Mouse (Mus musculus): ENCODE measurements around the gene Bpgm.

Bpgm gene

GRCm38 (mm10) chr6:34486071-34486626 is 10.1 kb downstream of the Bpgm start:
- no peak for DNase-seq (ENCODE audit: low spot score)

GRCm38 (mm10) chr6:34493327-34494095 is 17.5 kb downstream of the Bpgm start:
- DNase-seq (ENCODE audit: low spot score) = no peak

- DNase-seq (ENCODE audit: low spot score) = no peak
Measured at GRCm38 (mm10) chr6:34495140-34495551, 19.1 kb downstream of the Bpgm start.

DNA sequence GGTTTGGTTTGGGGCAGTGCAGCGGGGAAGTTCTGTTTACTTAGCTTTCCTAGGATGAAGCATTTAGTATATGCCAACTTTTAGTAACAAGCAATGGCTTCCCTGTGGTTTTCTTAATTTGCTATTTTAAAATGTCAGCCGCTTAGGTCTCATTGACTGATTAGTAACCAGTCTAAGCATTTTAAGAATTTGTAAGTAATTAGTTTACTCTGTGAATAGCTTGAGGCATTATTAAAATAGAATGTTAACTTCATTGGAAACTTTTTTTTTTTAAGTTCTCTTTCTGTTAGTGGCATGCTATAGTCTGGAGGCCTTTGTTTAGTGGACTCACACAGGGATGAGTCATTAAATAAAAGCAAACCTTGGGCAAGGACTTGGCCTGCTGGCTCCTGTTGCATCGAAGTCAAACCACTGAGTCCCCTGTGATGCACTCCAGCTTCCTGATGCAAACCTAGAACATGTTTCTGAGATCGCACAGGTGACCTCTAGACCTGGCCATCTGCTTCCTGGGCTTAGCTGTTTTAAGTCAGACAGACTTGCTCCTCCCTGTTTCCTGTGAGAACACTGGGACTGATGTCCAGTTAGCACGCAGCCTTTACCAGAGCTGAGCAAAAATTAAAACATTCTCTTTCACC is 22.1 kb downstream of the Bpgm start:
- DNase-seq (ENCODE audit: low spot score) = no peak

DNA sequence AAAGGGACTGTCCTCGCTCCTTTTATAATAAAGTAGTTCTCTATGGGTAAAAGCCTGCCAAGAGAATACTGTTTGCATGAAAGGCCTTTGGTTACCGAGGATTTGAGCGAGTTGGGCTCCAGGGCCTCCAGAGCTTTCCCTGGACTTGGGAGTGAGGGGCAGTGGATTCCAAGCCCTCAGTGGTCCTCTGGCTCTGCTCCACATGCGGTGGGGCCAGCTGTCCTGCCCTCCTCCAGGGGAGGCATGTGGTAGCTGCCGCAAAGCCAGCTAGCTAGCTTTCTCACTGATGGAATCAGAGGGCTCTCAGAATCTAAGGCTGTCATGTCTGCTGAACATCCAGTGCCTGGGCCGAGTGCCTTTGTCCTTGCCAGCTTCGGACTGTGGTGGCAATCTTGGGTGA is 26.3 kb downstream of the Bpgm start:
- no peak for DNase-seq (ENCODE audit: low spot score)

DNA sequence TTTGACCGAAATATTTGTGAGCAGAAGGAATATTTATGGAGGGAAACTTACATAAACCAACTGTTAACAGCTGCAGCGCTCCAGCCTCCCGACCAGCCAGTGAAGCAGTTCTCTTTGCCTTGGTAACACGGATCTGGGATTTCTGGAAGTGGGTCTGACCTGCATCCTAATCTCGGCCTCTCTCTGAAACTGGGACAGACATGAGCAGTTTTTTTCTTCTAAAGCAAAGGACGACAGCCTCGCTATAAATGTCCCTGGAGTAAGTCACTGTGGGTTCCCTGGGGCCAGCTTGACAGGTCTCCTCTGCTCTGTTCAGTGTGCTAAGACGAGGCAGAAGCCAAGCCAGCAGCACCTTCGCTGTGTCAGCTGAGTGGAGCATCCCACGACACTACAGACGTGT is 29.9 kb downstream of the Bpgm start:
- no peak for DNase-seq (ENCODE audit: low spot score)

- DNase-seq (ENCODE audit: low spot score) = no peak
Measured at GRCm38 (mm10) chr6:34507581-34507980, 31.6 kb downstream of the Bpgm start.

- no peak for DNase-seq (ENCODE audit: low spot score)
Measured at GRCm38 (mm10) chr6:34508016-34508415, 32.0 kb downstream of the Bpgm start.

- no peak for DNase-seq (ENCODE audit: low spot score)
Measured at GRCm38 (mm10) chr6:34510277-34510676, 34.3 kb downstream of the Bpgm start.

DNA sequence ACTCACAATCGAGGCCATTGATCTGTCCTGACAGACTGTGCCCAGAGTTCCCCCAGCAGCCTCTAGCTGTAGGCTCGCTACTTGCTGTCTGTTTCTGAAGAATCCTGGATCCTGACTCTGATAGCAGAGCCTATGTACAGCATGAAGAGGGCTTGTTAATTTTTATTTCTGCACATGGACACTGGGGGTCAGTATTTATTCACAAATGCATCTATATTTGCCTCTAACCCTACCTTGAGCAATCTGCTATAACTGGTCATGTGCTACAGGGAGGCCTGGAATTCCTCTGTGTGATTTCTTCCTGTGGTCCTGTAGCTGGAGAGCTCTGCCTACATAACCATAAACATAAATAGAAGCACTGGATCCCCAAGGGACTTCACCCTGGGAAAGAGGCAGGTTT is 35.4 kb downstream of the Bpgm start:
- peak; percentile 78 for DNase-seq (ENCODE audit: low spot score)

- no peak for DNase-seq (ENCODE audit: low spot score)
Measured at GRCm38 (mm10) chr6:34512741-34513140, 36.7 kb downstream of the Bpgm start.

DNA sequence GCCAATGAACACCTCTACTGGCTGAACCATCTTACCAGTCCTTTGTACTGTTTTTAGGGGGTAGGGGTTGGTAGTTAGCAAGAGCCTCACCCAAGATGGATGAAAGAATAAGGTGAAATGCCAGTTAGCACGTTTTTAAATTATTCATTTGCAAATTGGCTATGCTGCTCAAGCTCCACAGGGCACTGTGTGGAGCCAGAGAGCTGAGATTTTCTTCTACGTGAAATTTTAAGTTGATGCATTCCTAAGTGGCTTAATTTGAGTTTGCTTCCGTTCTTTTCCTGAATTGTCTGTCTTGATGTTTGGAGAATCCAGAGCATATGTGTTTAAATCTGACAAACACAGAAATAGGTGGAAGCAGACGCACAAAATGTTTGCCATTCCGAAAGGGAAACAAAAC is 38.6 kb downstream of the Bpgm start:
- peak; percentile 15 for DNase-seq (ENCODE audit: low spot score)

DNA sequence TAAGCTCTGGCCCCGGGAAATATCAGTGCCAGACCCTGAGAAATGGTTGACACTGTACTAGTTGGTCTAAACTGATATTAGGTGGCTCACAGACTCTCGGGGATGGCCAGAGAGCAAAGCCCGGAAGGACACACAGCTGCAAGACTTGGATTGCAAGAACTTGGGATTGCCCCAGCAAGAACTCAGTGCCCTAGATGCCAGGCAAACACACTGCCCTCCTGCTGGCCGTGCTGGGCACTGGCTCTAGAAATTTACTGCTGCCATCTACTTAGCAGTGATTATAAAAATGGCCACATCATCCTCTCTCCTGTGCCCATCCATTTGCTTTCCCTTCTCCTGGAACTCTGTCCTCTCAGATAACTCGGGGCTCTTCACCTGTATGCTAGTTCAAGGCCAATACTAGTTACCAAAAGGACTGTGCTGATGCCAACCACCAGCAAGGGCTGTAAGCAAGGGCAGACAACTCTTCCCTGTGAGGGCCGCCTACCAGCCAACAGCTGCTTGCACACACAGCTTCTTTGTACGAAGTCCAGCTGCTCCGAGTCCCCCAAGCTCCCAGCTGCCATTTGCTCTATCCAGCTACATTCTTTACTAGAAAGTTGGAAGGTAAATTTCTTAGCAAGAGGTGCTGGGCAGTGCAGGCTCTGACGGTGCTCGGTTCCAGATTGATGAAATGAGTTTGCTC is 39.2 kb downstream of the Bpgm start:
- DNase-seq (ENCODE audit: low spot score) = no peak

DNA sequence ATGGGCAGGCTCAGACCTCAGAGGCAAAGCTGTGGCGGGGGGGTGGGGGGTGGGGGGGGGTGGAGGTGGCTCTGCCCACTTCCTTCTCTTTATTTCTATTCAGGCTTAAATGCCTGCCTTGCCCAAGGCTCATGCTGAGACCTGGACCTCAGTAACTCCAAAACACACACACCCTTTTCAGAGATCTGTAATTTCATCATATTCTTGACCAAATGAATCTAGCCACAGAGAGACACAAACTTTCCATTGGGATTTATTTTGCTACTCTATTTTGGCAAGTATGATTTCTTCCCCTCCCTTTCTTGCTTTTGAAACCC is 39.7 kb downstream of the Bpgm start:
- DNase-seq (ENCODE audit: low spot score) = no peak

DNA sequence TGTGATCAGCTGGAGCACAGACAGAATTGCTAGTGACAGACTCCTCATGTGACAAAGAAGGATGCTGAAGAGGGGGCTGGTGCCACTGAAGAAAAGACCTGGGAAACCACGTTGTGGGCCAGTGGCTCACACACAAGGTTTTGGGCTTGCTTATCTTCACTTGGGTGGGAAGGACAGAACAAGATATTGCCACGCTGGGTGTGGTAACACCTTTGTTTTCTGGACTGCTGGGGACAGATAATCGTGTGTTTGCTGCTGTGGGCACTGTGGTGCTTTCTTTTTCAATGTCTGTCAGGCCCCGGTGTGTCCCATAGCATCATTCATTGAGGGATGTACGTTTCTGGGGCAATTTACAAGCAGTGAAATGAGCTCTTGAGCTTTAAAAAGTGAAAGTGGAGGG is 41.7 kb downstream of the Bpgm start:
- DNase-seq (ENCODE audit: low spot score) = no peak

GRCm38 (mm10) chr6:34519087-34519486 is 43.1 kb downstream of the Bpgm start:
- no peak for DNase-seq (ENCODE audit: low spot score)

DNA sequence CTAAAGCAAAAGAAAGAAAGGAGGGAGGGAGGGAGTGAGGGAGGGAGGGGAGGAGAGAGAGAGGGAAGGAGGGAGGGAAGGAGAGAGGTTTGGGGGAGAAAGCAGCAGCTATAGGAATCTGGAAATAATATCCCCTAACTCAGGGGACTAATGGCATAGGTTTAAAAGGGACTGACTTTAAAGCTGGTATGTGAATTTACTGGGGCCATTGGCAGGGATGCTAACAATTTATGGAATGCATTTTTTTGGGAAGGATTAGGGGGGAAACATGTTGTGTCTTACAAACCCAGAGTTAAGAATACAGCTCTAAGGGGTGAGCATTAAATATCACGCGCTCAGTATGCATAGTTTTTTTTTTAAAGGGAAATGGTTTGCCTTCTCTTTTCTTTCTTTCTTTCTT is 44.5 kb downstream of the Bpgm start:
- no peak for DNase-seq (ENCODE audit: low spot score)

- DNase-seq (ENCODE audit: low spot score) = no peak
Measured at GRCm38 (mm10) chr6:34520912-34521311, 44.9 kb downstream of the Bpgm start.

- no peak for DNase-seq (ENCODE audit: low spot score)
Measured at GRCm38 (mm10) chr6:34523476-34523875, 47.5 kb downstream of the Bpgm start.

GRCm38 (mm10) chr6:34525499-34525924 is 49.5 kb downstream of the Bpgm start:
- no peak for DNase-seq (ENCODE audit: low spot score)

GRCm38 (mm10) chr6:34525927-34526326 is 49.9 kb downstream of the Bpgm start:
- no peak for DNase-seq (ENCODE audit: low spot score)

DNA sequence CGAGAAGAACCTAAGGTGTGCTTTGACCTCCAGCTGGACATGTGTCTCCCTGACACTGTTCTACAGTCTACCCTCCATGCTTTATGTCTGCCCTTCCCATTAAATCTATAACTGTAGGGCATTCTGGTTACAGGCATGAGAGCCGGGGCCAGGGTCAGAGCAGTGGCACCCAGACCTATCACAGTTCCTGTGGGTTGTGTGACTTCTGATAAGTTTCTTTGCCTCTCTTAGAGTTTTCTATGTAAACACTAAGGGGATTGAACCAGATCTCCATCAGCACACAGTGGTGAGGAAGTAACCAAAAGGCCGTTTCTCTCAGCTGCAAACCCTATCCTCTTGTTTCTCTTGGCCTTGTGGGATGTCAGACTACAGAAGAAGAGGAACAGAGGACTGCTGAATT is 50.4 kb downstream of the Bpgm start:
- DNase-seq (ENCODE audit: low spot score) = no peak

DNA sequence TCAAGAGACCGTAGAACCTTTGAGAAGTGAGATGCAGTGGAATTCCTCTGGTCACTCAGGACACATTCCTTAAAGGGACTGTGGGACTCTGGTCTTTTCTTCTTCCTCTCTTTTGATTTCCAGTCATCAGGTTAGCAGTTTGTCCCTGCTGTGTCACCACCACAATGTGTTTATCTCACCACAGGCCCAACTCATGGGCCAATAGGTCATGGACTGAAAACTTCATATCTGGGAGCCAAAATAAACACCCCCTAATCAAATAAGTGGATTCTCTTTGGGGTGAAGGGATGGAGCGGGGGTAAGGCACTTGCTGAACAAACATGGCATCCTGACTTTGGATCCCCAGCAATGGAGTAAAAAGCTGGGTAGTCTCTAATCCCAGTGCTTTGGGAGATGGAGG is 52.1 kb downstream of the Bpgm start:
- DNase-seq (ENCODE audit: low spot score) = no peak
